Mouse (Mus musculus): ENCODE measurements around the gene Enpp3. TPM values are rescaled to one million over a fixed set of nuclear protein-coding genes. Genes with fewer than 3 reads are reported as not detected.

The Enpp3 gene
- polyA plus RNA-seq, 1 experiment, result 0.28 TPM

DNA sequence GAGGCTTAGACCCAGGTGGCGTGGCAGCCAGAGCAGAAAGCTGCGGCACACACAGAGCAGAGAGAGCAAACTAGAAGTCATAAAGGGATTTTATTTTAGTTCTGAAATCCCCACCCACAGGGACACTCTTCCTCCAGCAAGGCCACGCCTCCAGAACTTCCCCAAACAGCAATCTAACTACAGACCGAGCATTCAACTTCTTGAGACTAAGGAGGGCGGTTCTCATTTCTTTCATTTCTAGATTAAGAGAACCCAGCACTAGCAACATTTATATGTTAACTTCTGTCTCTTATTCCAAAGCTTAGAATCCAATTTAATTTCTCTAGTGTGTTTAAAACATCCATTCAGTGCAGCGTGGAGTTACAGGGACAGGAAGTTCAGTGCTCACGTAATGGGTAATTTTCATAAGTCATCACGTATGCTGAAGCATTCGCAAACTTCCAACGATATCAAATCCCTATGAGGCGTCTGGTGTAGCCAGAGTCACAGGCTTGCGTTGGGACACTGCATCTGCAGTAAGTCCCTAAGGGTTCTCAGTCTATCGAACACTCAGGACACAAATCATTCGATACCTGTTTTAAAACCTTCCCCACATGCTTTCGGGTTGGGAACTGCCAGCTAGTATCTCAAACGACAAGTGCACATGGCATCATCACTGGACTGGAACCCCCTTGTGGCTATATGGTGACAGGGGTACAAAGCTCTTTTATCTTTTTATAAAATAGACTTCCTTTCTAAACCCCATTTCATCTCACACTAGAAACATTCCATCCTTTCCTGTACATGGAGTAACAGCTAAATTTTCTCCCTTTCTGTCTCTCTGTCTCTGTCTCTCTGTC, 18.7 kb downstream of the Enpp3 start:
- Histone ChIP-seq H3K27me3 (ENCODE audit: control insufficient read depth, insufficient read depth, low read length) (no peaks in the 10 kb centered on the region), H3K4me3 (ENCODE audit: extremely low read depth, insufficient read depth, insufficient read length) (peak overlapping the region; percentile 56), H3K4me1 (ENCODE audit: control insufficient read depth, insufficient read depth, insufficient read length) (peaks cover 3% of the 10 kb centered on the region; the same call in 1 of the 2 replicates), H3K27ac (ENCODE audit: insufficient read depth, low read length) (peak overlapping the region; percentile 26; the same call in 1 of the 2 replicates), H3K36me3 (ENCODE audit: control insufficient read depth, insufficient read depth, low read length) (no peaks in the 10 kb centered on the region)
- WGBS, result 7% methylated on average over 16 of the region's 16 CpGs
- peak; percentile 15 to 52 for DNase-seq (ENCODE audit: low read depth in 1 of 2, low spot score in 2 of 2)
- TF ChIP-seq POLR2A (IDR thresholded peaks at IDR 0.05; ENCODE audit: low read depth, low read length) (no peak), CTCF (IDR thresholded peaks at IDR 0.05; ENCODE audit: extremely low read depth, insufficient read depth, insufficient read length, insufficient replicate concordance) (no peak)

DNA sequence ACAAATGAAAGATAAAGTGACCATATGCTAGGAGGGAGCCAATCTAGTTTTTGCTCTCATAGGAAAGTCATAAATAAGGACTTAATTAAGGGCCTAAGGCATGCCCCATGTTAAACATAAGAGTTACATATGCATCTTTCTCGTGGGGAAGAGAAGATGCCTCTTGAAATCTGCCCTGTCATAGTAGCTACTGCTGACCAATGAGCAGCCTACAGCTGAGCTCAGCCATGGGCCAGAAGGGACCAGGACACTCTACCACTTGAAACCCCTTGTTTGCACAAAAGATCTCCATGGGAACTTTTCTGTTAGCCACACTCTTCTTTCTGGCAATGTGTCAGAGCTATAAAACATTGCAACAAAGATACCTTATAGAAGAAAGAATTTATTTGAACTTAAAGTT, 19.4 kb downstream of the Enpp3 start:
- WGBS, result 26% methylated on average over 1 of the region's 1 CpGs
- H3K27me3 ChIP-seq (ENCODE audit: control insufficient read depth, insufficient read depth, low read length), result no peaks in the 10 kb centered on the region
- H3K4me3 ChIP-seq (ENCODE audit: extremely low read depth, insufficient read depth, insufficient read length), result peak overlapping the region; percentile 56; the same call in 1 of the 2 replicates
- H3K27ac ChIP-seq (ENCODE audit: insufficient read depth, low read length), result no peak overlapping the region; the same call in 1 of the 2 replicates
- DNase-seq (ENCODE audit: low read depth in 1 of 2, low spot score in 2 of 2), result no peak
- TF ChIP-seq POLR2A (IDR thresholded peaks at IDR 0.05; ENCODE audit: low read depth, low read length), result no peak
- no peak for TF ChIP-seq CTCF (IDR thresholded peaks at IDR 0.05; ENCODE audit: extremely low read depth, insufficient read depth, insufficient read length, insufficient replicate concordance)
- peaks cover 3% of the 10 kb centered on the region; the same call in 1 of the 2 replicates for H3K4me1 ChIP-seq (ENCODE audit: control insufficient read depth, insufficient read depth, insufficient read length)
- no peaks in the 10 kb centered on the region for H3K36me3 ChIP-seq (ENCODE audit: control insufficient read depth, insufficient read depth, low read length)

DNA sequence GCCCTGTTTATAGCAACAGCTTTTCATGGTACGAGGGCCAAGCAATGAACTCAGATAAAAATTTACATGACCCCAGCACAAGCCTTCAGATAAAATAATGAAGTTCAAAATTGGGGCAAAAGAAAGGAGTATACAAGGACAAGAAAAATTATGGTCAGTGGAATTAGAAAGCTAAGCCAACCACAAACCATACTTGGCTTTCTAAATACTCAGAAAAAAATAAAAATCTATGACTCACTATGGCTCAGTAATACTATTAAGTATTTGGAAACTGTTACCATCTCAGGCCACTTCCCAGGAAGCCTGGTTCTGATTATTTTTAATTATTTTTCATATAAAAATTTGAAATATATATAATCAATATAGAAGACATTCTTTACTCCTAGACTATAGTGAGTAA, 19.8 kb downstream of the Enpp3 start:
- Histone ChIP-seq H3K4me1 (ENCODE audit: control insufficient read depth, insufficient read depth, insufficient read length) (peaks cover 3% of the 10 kb centered on the region; the same call in 1 of the 2 replicates), H3K27me3 (ENCODE audit: control insufficient read depth, insufficient read depth, low read length) (no peaks in the 10 kb centered on the region), H3K27ac (ENCODE audit: insufficient read depth, low read length) (no peak overlapping the region), H3K4me3 (ENCODE audit: extremely low read depth, insufficient read depth, insufficient read length) (no peak overlapping the region), H3K36me3 (ENCODE audit: control insufficient read depth, insufficient read depth, low read length) (no peaks in the 10 kb centered on the region)
- TF ChIP-seq CTCF (IDR thresholded peaks at IDR 0.05; ENCODE audit: extremely low read depth, insufficient read depth, insufficient read length, insufficient replicate concordance) (no peak), POLR2A (IDR thresholded peaks at IDR 0.05; ENCODE audit: low read depth, low read length) (no peak)
- WGBS, result 89% methylated on average over 1 of the region's 1 CpGs
- no peak for DNase-seq (ENCODE audit: low read depth in 1 of 2, low spot score in 2 of 2)

DNA sequence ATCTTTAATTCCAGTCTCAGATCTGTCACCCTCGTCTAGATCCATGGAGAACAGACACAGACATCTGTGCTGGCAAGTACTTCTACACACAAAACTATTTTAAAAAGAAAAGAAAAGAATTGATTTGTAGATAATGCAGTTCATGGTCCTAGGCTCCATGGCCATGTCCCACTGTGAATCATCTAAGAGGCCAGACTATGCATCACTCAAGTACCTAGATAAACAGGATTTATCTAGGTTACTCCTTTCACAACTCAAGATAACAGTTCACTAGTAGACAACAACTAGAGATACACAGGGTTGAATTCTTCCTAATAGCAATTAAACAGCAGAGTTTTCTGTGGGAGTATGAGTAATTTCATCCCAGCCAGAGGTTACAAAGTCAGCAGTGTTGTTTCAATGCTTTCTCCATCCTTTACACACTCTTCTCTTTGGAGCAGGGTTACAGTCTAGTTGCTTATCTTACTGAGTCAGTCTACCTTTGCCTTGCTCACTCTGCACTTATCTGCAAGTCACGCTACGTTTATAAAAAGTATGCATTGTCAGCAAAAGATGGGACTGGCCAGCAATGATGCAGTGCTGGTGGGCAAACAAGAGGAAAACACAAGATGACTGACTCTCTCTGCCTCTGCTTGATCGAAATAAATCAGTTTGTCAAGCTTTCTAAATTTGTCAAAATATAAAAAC, 20.5 kb downstream of the Enpp3 start:
- Histone ChIP-seq H3K27me3 (ENCODE audit: control insufficient read depth, insufficient read depth, low read length) (no peaks in the 10 kb centered on the region), H3K36me3 (ENCODE audit: control insufficient read depth, insufficient read depth, low read length) (no peaks in the 10 kb centered on the region), H3K27ac (ENCODE audit: insufficient read depth, low read length) (no peak overlapping the region), H3K4me1 (ENCODE audit: control insufficient read depth, insufficient read depth, insufficient read length) (peaks cover 3% of the 10 kb centered on the region; the same call in 1 of the 2 replicates), H3K4me3 (ENCODE audit: extremely low read depth, insufficient read depth, insufficient read length) (no peak overlapping the region)
- WGBS, result 86% methylated on average over 4 of the region's 4 CpGs
- no peak for TF ChIP-seq CTCF (IDR thresholded peaks at IDR 0.05; ENCODE audit: extremely low read depth, insufficient read depth, insufficient read length, insufficient replicate concordance)
- TF ChIP-seq POLR2A (IDR thresholded peaks at IDR 0.05; ENCODE audit: low read depth, low read length), result no peak
- no peak for DNase-seq (ENCODE audit: low read depth in 1 of 2, low spot score in 2 of 2)

DNA sequence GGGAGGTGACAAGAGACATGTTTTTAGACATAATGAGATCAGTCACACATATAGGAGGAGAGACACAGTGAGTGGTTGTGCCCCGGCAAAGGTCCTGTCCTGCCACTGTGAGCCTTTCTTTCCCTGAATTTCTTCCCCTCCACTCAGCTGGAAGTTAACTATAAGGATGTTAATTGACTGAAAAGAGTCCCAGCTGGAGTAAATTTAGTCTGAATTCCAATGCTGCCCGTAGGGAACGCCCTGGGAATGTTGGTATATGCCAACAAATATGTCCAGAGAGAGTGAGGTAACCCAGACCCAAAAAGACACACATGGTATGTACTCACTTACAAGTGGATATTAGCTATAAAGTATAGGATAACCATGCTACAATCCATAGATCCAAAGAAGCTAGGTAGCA, 23.1 kb downstream of the Enpp3 start:
- no peaks in the 10 kb centered on the region for H3K36me3 ChIP-seq (ENCODE audit: control insufficient read depth, insufficient read depth, low read length)
- peaks cover 3% of the 10 kb centered on the region; the same call in 1 of the 2 replicates for H3K4me1 ChIP-seq (ENCODE audit: control insufficient read depth, insufficient read depth, insufficient read length)
- no peaks in the 10 kb centered on the region for H3K27me3 ChIP-seq (ENCODE audit: control insufficient read depth, insufficient read depth, low read length)
- no peak overlapping the region for H3K4me3 ChIP-seq (ENCODE audit: extremely low read depth, insufficient read depth, insufficient read length)
- H3K27ac ChIP-seq (ENCODE audit: insufficient read depth, low read length), result no peak overlapping the region
- no peak for DNase-seq (ENCODE audit: low read depth in 1 of 2, low spot score in 2 of 2)
- TF ChIP-seq POLR2A (IDR thresholded peaks at IDR 0.05; ENCODE audit: low read depth, low read length) (no peak), CTCF (IDR thresholded peaks at IDR 0.05; ENCODE audit: extremely low read depth, insufficient read depth, insufficient read length, insufficient replicate concordance) (no peak)
- 85% methylated on average over 3 of the region's 3 CpGs for WGBS

DNA sequence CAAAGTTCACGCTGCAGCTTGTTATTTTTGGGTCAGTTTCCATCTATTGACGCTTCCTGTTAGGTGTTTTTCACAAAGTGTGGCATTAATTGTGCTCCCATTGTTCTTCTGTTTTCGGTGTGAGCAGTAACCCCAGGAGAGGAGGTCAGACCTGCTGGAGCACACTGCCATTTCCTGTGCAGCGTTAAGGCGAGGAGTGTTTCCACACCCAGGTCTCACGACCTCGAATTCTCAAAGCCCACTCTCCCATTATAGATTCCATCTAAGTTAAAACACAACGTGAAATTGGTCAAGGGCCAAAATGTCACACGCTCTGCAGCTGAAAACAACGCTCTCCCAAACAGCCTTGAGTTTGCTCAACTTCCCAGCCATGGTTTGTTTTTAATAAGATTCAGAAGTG, 32.0 kb downstream of the Enpp3 start:
- Histone ChIP-seq H3K4me3 (ENCODE audit: extremely low read depth, insufficient read depth, insufficient read length) (no peak overlapping the region), H3K4me1 (ENCODE audit: control insufficient read depth, insufficient read depth, insufficient read length) (no peaks in the 10 kb centered on the region; the same call in 1 of the 2 replicates), H3K27me3 (ENCODE audit: control insufficient read depth, insufficient read depth, low read length) (no peaks in the 10 kb centered on the region), H3K27ac (ENCODE audit: insufficient read depth, low read length) (peak overlapping the region; percentile 23; the same call in 1 of the 2 replicates), H3K36me3 (ENCODE audit: control insufficient read depth, insufficient read depth, low read length) (no peaks in the 10 kb centered on the region)
- 38% methylated on average over 10 of the region's 10 CpGs for WGBS
- TF ChIP-seq CTCF (IDR thresholded peaks at IDR 0.05; ENCODE audit: extremely low read depth, insufficient read depth, insufficient read length, insufficient replicate concordance), result no peak
- no peak for TF ChIP-seq POLR2A (IDR thresholded peaks at IDR 0.05; ENCODE audit: low read depth, low read length)
- no peak for DNase-seq (ENCODE audit: low read depth in 1 of 2, low spot score in 2 of 2)

All from spleen, adult 2 months (tissue).